Mouse (Mus musculus) liver, adult 2 months (tissue): Measurements from ENCODE around the gene Tgm1.

Experiments used
- CTCF ChIP-seq: fragments of 200-500 bp; IDR thresholded peaks from 2 replicates; pipeline ENCODE4 v1.5.1; 2011; ENCODE audit warnings: low read depth, low read length, control low read depth
- POLR2A ChIP-seq: fragments of 200-500 bp; IDR thresholded peaks from 2 replicates; pipeline ENCODE4 v1.6.1; 2011; ENCODE audit warnings: low read length, control low read depth; ENCODE audit not compliant: insufficient read depth; ENCODE audit errors: extremely low read depth

DNA sequence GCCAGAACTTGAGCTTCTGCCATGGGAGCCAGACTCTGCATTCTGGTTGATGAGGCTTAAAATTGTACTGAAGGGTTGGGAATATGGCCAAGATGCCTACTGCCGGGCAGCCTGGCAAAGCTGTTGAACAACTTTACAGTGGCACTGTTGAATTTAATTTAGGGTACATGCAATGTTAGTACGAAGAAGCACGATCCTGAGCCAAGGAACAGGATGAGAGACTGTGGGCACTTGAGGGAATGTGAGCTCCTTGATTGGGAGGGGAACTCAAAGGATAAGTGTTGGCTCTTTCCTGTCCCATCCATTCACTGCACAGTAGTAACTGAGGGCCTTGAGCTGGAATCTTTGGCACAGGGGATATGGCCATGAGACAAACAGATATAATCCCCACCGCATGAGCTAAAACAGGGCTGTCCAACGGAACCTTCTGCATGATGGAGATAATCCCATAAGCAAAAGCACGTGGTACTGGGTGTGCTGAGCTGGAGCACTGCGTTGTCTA is 16.9 kb upstream of the Tgm1 start:
- no peak for TF ChIP-seq POLR2A
- TF ChIP-seq CTCF = no peak
